Mouse (Mus musculus) ES-Bruce4 (cell line): ENCODE data around the gene Tmem50b. TPM values are rescaled to one million over a fixed set of nuclear protein-coding genes. Genes with fewer than 3 reads are reported as not detected.

Experiments used
- H3K27ac ChIP-seq: 2 replicates; pipeline ENCODE4 v1.5.1; 2012; ENCODE audit warnings: low read length, inconsistent platforms; ENCODE audit not compliant: insufficient read depth
- H3K27me3 ChIP-seq: 2 replicates; pipeline ENCODE4 v1.6.1; 2012; ENCODE audit warnings: mild to moderate bottlenecking, low read length, inconsistent platforms; ENCODE audit not compliant: control insufficient read depth, poor library complexity, insufficient read depth, severe bottlenecking
- H3K36me3 ChIP-seq: 2 replicates; pipeline ENCODE4 v1.6.1; 2012; ENCODE audit warnings: inconsistent platforms, mild to moderate bottlenecking, low read length, moderate library complexity; ENCODE audit not compliant: control insufficient read depth, poor library complexity, insufficient read depth, severe bottlenecking
- H3K4me1 ChIP-seq: one replicate; pipeline ENCODE4 v1.8.1; 2011; ENCODE audit warnings: low read length; ENCODE audit not compliant: control insufficient read depth, insufficient read depth
- H3K4me3 ChIP-seq: 2 replicates; pipeline ENCODE4 v1.5.1; 2011; ENCODE audit warnings: low read depth, mild to moderate bottlenecking, low read length
- H3K9ac ChIP-seq: 2 replicates; pipeline ENCODE4 v1.6.1; 2012; ENCODE audit warnings: low read depth, mild to moderate bottlenecking, inconsistent platforms; ENCODE audit not compliant: poor library complexity, severe bottlenecking
- H3K9me3 ChIP-seq: replicated peaks from 2 replicates; pipeline ENCODE4 v1.6.1; 2012; ENCODE audit warnings: mild to moderate bottlenecking, low read length, inconsistent platforms; ENCODE audit not compliant: control insufficient read depth, poor library complexity, insufficient read depth, severe bottlenecking
- CTCF ChIP-seq: IDR thresholded peaks from one replicate; pipeline ENCODE4 v1.8.1; 2011; ENCODE audit warnings: low read depth, low read length
- EP300 ChIP-seq: IDR thresholded peaks from 2 replicates; pipeline ENCODE4 v1.6.1; 2011; ENCODE audit warnings: low read depth, low read length; ENCODE audit not compliant: insufficient read depth
- POLR2A ChIP-seq: IDR thresholded peaks from one replicate; pipeline ENCODE4 v1.8.1; 2011; ENCODE audit warnings: low read length; ENCODE audit not compliant: insufficient read depth
- polyA plus RNA-seq: library from polyadenylated mRNA; stranded (reverse); fragments of >200 nt; gene quantifications from 2 replicates; pipeline ENCODE4 v1.2.4, GENCODE M21; 2011; ENCODE audit warnings: low read depth; ENCODE audit not compliant: missing spikeins, insufficient read depth, insufficient read length

Tmem50b gene
- polyA plus RNA-seq, 1 experiment, result 30.9 TPM

- no peak overlapping the region for H3K9ac ChIP-seq
- H3K36me3 ChIP-seq, result no peaks in the 10 kb centered on the region
- H3K27ac ChIP-seq, result no peak overlapping the region
- no peaks in the 10 kb centered on the region for H3K27me3 ChIP-seq
- TF ChIP-seq POLR2A (no peak), CTCF (no peak), EP300 (no peak)
- H3K4me1 ChIP-seq, result peaks cover 9% of the 10 kb centered on the region
- no peaks in the 10 kb centered on the region for H3K9me3 ChIP-seq
- no peak overlapping the region for H3K4me3 ChIP-seq
Observed at GRCm38 (mm10) chr16:91557693-91558092, 39.9 kb downstream of the Tmem50b start.

DNA sequence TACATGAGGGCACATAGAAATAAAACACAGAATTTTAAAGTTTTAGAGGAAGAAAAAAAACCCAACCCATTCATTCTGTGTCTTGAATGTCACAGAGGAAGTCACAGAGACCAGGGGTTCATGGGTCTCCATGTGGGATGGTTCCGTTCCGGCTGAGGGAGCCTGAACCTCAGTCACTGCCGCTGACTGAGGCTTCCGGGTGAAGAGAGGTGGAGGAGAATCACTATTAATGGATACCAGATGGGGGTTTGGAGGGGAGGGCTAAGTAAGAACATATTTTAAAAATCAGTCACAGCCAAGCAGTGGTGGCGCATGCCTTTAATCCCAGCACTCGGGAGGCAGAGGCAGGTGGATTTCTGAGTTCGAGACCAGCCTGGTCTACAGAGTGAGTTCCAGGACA is 40.4 kb downstream of the Tmem50b start:
- TF ChIP-seq EP300 (no peak), POLR2A (no peak), CTCF (no peak)
- H3K27me3 ChIP-seq, result no peaks in the 10 kb centered on the region
- H3K4me3 ChIP-seq, result no peak overlapping the region
- peaks cover 8% of the 10 kb centered on the region for H3K4me1 ChIP-seq
- no peaks in the 10 kb centered on the region for H3K36me3 ChIP-seq
- no peak overlapping the region for H3K9ac ChIP-seq
- no peak overlapping the region for H3K27ac ChIP-seq
- no peaks in the 10 kb centered on the region for H3K9me3 ChIP-seq

DNA sequence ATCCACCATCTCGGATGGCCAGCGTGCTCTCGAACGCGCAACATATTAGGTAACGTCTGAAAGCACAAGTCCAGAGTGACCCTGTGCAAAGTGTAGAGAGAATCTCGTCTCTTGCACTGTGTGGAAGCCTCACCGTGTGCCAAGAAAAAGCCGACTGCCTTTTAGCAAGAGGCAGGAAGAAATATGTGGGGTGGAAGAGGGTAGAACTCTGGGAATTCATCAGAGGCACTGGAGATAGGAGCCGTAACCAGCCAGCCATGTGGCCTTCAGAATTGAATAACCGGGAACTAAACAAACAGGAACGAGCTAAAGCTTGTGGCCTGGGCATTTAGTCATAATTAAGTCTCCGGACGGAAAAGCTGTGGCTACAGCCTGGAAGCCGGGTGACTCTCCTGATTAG is 40.9 kb downstream of the Tmem50b start:
- Histone ChIP-seq H3K9ac (no peak overlapping the region), H3K4me3 (no peak overlapping the region), H3K36me3 (no peaks in the 10 kb centered on the region), H3K4me1 (peaks cover 7% of the 10 kb centered on the region), H3K27me3 (no peaks in the 10 kb centered on the region), H3K27ac (no peak overlapping the region), H3K9me3 (no peaks in the 10 kb centered on the region)
- TF ChIP-seq CTCF (no peak), EP300 (no peak), POLR2A (no peak)

DNA sequence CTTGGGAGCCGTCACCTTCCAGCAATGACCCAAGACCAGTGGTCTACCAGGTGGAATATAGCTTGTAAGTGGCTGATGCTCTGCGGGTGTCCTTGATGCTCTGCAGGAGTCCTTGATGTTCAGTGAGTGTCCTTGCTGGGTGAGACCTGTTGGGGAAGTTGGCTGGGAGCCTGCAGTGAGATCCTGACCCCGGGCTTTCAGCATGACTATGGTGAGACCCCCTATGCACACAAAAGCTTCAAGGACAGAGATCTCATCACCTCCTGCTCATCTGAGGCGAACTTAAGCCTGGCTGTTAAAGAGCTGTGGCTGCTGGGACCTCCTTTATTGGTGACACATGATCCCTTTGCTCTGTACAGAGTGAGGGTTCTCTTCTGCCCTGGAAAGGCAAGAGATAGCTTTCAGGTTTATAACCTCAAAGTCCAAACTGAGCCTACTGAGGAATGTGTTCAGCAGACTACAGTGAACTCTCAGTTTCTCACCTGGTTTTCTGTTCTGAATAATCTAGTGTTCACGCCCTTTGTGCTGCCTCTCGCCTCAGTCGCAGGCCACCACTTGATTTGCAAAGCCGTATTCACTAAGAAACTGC is 42.5 kb downstream of the Tmem50b start:
- Histone ChIP-seq H3K9me3 (no peaks in the 10 kb centered on the region), H3K4me3 (no peak overlapping the region), H3K27me3 (no peaks in the 10 kb centered on the region), H3K4me1 (peaks cover 7% of the 10 kb centered on the region), H3K9ac (no peak overlapping the region), H3K36me3 (no peaks in the 10 kb centered on the region), H3K27ac (no peak overlapping the region)
- TF ChIP-seq CTCF (no peak), EP300 (no peak), POLR2A (no peak)

GRCm38 (mm10) chr16:91553625-91554024 is 44.0 kb downstream of the Tmem50b start:
- Histone ChIP-seq H3K4me1 (peaks cover 7% of the 10 kb centered on the region), H3K27me3 (no peaks in the 10 kb centered on the region), H3K36me3 (no peaks in the 10 kb centered on the region), H3K27ac (no peak overlapping the region), H3K9me3 (no peaks in the 10 kb centered on the region), H3K4me3 (no peak overlapping the region), H3K9ac (no peak overlapping the region)
- no peak for TF ChIP-seq CTCF
- no peak for TF ChIP-seq POLR2A
- no peak for TF ChIP-seq EP300

GRCm38 (mm10) chr16:91552072-91552471 is 45.5 kb downstream of the Tmem50b start:
- peaks cover 7% of the 10 kb centered on the region for H3K4me1 ChIP-seq

More at GRCm38 (mm10) chr16:91552072-91552471, 45.5 kb downstream of the Tmem50b start:
- Histone ChIP-seq H3K9me3 (no peaks in the 10 kb centered on the region), H3K36me3 (no peaks in the 10 kb centered on the region), H3K27ac (no peak overlapping the region), H3K4me3 (no peak overlapping the region), H3K27me3 (no peaks in the 10 kb centered on the region), H3K9ac (no peak overlapping the region)
- TF ChIP-seq CTCF, result no peak
- TF ChIP-seq POLR2A, result no peak
- no peak for TF ChIP-seq EP300
